Mouse (Mus musculus) heart, postnatal 0 days (tissue): ENCODE data around the gene F2.

ENCODE experiments used
- CTCF ChIP-seq: IDR thresholded peaks from 2 replicates; pipeline ENCODE4 v1.5.1; 2016; ENCODE audit warnings: antibody characterized with exemption, control low read depth, low read depth
- EP300 ChIP-seq: IDR thresholded peaks from 2 replicates; pipeline ENCODE4 v1.6.1; 2016; ENCODE audit warnings: antibody characterized with exemption, low read depth

GRCm38 (mm10) chr2:91645811-91646210 is 9.6 kb upstream of the F2 start:
- TF ChIP-seq CTCF (no peak), EP300 (no peak)
